Mouse (Mus musculus): Measurements from ENCODE around the gene Ntsr2.

GRCm38 (mm10) chr12:16648273-16648672 lies 4.9 kb upstream of the Ntsr2 start:
- TF ChIP-seq POLR2A (IDR thresholded peaks at IDR 0.05; ENCODE audit: insufficient read depth, low read depth, low read length), result no peak
- no peak for TF ChIP-seq CTCF (IDR thresholded peaks at IDR 0.05)
- TF ChIP-seq EP300 (IDR thresholded peaks at IDR 0.05; ENCODE audit: insufficient read depth, low read depth, low read length), result no peak

Measured in heart, adult 2 months (tissue).